Mouse (Mus musculus) T-helper 2 cell (primary cell): ENCODE measurements around the gene Ifitm5.

Experiments
- in situ Hi-C: fragments of 300-600 bp; cut with MboI, MseI; formaldehyde crosslinking; loops from one replicate; pipeline ENCODE4 v1.15.1; 2025; ENCODE audit warnings: high pct_unique_total_duplicates

The Ifitm5 gene

DNA sequence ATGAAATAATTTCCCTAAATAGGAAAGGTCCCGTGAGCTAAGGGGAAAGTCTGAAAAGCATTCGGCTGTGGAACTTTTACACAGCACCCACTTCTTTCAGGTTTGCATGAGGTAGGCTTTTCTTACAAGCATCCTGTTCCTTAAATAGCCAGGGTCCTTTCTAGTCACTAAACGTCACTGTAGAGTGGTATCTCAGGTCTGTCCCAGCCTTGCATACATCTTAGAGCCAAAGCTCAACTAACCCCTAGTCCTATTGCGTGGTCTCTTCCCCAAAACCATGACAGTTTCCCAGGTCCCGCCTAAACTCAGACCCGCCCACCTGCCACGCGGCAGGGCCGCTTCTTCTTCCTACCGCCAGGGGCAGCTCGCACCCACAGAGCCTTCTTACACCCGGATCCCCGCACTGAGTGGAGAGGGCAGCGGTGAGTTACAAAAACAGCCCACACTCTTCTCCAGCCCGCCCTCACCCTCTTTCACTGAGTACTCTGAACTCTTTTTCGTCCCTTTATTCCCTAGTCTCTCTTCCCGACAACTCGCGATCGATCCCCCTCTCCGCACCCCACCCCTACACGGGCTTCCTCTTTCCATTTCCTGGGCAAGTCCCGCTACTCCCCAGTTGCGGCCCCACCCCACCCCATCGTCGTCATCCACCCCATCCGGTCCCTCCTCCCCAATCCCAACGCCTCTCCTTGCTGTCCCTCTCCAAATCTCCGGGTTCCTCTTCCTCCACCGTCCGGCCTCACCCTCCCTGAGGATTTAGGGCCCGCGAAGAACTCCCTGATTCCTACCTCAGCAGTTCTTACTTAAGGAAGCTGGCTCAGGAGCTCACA is 8.7 kb downstream of the Ifitm5 start, which contains the start of gene Pgghg:
Gene Pgghg (plus strand): TSS at position 170 of the 830 bp plus-strand sequence.
- in situ Hi-C loops = no loop called here

DNA sequence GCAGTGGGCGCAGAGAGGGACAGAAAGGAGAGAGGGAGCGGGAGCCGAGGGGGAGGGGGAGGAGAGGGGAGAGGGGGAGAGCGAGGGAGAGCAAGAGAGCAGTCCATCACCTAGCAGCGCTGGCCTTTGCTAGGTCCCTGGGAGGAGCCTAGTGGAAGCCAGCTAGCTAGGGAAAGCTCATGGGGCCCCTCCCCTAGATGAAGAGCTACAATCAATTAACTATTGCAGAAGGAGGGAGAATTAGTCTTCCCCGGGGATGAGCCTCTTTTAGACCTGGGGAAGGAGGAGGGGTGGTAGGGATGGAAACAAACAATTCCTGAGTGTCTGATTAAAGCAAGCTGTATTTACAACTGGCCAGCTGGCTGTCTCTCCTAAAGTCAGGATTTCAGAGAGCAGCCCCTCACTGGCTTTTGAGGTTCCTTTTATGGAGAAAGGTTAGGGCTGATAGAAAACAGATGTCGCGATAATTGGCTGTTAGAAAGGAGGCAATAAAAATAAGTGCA is 10.4 kb downstream of the Ifitm5 start:
- in situ Hi-C loops = no loop called here

DNA sequence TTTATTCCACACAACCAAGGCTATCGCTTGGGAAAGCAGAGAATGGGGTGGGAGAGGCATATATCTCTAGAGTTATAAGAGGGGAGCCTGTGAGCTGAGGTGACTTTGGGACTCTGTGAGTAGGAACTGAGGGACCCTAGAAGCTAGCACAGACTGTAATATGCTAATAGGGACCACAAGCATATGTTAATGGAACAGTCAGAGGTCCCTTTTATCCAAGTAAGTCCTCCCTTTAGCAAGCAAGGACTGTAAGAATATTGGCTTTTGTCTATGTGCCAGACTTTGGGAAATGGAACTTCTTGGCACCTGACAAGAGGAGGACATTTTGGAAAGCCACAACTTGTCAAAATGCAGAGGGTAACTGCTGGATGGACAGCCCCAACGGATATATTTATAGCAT is 11.2 kb downstream of the Ifitm5 start:
- in situ Hi-C loops = no loop called here

DNA sequence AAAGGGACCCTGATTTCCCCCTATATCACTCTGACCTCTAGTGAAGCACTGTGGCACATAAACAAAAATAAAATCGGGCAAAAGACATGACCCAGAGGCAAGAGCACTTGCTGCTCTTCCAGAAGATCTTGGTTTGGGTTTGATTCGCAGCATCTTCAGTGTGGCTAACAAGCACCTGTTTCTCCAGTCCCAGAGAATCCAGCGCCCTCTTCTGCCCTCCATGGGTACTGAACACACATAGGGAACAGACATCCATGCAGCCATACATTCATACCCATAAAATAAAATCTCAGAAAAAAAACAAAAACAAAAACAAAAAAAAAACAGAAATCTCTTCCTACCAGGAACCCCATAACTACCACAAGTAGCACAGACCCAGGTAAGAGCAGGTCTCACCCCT is 11.7 kb downstream of the Ifitm5 start:
- in situ Hi-C loops = no loop called here

DNA sequence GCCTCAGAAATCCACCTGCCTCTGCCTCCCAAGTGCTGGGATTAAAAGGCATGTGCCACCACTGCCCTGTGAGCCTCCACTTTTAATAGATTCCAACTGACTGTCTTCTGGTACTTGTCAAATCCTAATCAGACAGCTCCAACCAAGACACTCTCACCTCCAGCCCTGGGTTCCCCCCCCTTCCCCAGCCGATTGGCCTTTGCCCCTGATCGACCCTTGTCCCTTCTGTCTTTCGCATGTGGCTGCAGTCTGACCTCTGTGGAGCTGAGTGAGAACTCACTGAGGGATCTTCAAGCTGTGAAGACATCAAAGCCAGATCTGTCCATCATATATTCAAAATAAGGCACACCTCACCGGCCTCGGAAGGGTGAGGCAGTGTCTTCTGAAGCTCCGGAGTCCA is 22.9 kb downstream of the Ifitm5 start:
- in situ Hi-C loops = no loop called here

DNA sequence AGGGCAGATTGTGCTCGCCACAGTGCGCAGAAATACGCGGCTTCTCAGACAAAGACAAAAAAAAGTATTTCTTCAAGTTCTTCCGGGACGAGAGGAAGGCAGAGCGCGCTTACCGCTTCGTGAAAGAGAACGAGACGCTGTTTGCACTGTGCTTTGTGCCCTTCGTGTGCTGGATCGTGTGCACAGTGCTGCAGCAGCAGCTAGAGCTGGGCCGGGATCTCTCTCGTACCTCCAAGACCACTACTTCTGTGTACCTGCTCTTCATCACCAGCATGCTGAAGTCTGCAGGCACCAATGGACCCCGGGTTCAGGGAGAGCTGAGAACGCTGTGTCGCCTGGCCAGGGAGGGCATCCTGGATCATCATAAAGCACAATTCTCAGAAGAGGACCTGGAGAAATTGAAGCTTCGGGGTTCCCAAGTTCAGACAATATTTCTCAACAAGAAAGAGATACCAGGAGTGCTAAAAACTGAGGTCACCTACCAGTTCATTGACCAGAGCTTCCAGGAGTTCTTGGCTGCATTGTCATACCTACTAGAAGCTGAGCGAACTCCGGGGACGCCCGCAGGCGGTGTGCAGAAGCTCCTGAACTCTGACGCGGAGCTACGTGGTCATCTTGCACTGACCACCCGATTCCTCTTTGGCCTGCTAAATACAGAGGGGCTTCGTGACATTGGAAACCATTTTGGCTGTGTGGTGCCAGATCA is 26.9 kb downstream of the Ifitm5 start:
- in situ Hi-C loops = no loop called here

DNA sequence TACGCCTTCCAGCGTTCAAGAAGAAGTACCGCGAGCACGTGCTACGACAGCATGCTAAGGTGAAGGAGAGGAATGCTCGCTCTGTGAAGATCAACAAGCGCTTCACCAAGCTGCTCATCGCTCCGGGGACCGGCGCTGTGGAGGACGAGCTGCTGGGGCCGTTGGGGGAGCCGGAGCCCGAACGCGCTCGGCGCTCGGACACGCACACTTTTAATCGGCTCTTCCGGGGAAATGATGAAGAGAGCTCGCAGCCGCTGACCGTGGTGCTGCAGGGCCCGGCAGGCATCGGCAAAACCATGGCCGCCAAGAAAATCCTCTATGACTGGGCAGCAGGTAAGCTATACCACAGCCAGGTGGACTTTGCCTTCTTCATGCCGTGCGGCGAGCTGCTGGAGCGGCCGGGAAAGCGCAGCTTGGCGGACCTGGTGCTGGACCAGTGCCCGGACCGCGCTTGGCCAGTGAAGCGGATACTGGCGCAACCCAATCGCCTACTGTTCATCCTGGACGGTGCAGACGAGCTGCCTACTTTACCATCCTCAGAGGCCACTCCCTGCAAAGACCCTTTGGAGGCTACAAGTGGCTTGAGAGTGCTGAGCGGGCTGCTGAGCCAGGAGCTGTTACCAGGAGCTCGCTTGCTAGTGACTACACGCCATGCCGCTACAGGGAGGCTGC is 27.6 kb downstream of the Ifitm5 start:
- in situ Hi-C loops = no loop called here

DNA sequence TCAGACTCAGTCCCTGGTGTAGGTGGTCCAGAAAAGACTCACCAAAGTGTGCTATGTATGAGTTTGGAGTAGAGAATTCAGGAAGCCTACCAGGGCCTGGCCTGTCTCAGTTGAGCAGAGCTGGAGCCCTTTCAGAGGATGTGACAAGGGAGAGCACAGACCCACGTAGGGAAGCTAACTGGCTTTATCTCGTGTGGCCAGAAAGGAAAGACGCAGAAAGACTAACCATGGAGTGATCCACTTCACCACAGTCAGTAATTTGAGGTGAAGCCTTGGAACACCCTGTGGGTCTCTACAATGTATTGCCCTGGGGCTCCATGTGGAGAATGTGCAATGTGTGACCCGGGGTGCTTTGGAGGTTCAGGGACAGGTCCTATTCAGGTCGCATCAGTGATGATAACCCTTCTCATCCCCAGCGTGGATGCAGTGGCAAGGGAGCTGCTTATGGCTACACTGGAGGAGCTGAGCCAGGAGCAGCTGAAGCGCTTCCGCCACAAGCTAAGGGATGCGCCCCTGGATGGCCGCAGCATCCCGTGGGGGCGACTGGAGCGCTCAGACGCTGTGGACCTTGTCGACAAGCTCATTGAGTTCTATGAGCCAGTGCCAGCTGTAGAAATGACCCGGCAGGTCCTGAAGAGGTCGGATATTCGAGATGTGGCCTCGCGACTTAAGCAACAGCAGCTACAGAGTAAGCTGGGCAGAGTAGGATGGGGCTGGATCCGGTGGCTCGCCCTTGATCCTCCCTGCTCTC is 28.7 kb downstream of the Ifitm5 start:
- in situ Hi-C loops = no loop called here

DNA sequence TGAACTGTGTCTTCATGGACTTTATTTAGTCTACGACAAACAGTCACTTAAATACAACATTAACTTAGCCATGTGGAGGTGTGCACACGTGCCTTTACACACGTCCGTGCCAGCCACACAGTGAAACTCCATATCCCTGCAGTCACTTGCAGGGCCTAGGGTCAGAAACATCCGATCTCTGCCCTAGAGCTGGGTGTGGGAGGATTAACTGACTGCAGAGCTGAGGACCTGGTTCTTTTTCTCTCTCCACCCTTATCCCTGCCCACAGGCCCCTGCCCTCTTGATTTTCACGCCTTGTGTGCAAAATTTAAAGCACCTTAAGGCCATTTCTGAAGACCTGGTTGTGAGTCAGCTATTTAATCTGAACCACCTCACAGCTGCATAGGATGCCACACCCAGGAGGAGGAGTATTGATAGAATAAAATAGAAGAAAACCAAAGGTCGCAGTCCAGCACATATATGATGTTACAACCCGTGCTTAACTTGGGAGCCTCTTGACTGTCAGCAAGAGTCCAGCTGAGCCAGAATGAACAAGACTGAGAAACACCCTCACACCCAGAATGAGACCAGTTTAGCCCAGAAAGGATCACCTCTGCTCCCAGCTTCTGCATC is 29.6 kb downstream of the Ifitm5 start, which contains the start of gene Nlrp6:
Gene Nlrp6 (plus strand): TSS at position 485 of the 612 bp plus-strand sequence.
- in situ Hi-C loops = no loop called here

DNA sequence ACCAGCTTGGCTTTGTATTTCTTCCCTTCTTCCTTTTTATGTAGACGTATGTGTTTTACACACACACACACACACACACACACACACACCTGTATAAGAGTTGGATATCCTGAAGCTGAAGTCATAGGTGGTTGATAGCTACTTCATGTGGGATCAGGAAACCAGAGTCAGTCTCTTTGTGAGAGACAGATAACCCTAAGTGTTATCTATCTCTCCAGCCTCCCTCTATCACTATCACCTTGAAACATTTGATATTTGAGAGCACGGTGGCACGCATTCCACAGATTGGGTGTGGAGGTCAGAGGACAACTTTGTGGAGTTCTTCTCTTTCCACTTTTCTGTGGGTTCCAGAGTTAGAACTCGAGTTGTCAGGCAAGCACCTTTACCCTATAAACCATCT is 30.2 kb downstream of the Ifitm5 start:
- in situ Hi-C loops = no loop called here

DNA sequence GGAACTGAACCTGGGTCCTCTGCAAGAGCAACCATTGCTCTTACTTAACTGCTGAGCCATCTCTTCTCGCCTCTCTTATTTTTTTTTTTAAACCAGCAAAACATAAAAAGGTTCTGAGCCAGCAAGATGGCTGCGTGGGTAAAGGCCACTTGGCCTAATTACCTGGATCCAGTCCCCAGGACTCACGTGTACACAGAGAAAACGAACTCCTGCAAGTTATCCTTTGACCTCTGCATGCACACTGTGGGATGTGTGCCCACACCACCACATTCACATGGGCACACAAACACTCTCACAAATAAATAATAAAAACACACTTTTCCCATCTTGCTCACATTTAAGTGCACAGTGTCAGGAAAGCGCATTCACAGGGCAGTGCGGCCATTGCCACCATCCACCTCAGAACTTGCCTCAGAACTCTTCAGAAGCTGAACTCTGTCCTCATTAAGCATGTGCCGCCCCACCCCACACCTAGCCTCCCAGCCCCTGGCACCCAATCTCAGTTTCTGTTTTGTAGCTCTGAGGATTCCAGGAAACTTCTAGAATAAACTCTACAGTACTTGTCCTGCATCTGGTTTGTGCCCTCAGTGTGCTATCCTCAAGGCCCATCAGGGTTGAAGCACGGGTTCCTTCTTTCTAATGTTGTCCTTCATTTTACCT is 35.9 kb downstream of the Ifitm5 start:
- in situ Hi-C loops = no loop called here

DNA sequence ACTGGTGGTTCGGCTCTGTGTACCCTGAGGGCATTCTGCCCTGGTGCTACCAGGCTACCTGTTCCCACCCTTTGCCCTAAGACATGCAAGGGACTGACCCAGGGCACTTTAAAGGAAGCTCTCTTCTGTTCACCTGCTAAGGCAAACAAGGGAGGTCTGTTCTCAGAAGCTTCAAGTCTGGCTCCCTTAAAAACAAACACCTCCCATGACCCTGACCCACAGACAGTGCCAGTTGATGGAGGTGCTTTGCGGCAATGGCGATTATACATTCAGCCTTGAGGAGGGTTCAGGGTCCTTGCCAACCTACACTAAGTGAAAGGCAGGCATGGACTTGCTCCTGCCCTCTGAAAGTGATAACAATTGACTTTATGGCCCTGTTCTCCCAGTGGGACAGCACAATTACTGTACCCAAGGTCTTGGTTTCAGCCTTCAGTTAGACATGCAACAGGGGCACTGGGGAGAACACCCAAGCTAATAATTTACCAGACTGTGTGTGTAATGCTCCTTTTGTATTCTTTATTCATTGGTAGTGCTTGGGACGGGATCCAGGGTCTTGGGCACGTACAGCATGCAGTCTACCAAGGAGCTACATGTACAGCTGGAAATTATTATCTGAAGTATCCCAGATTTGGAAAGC is 37.1 kb downstream of the Ifitm5 start:
- in situ Hi-C loops = no loop called here

DNA sequence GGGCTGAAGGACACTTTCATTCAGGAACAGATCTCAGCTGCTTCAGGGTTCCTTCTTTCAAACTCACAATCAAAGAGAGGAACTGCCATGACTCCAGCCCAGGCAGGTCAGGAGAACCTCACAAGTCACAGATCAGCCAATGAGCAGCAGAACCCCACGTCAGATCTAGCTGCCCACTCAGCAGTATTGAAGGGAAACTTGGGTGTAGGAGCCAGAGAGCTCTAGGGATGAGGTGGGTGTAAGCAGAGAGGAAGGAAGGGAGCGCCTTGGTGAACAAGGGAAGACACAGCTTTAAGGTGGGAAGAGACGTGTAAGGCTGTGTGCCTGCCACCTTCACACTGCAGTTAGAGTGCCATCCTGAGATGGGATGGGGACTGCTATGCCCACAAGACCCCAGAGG is 37.8 kb downstream of the Ifitm5 start:
- in situ Hi-C loops = no loop called here

DNA sequence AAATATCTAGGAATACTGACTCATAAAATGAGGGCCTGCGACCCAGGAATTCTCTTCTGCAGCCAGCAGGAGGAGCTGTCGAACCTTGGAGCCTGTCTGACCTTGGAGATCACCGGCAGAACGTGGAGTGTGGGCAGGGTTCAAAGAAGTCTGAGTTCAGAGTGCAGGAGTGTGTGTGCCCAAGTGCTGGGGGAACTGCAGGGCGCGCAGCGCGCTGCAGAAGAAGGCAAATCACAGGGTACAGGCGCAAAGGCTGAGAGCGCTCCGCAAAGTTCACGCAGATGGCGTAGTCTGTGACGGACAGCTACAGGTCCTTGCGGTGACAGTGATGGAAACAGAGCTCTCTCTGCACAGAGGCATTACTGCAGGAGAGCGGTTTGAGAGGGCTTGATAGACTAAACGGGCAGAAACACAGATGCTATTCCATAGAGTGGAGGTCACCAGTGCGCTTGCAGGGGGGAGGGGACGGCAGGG is 41.4 kb downstream of the Ifitm5 start:
- in situ Hi-C loops = loop anchor here (5.0 to 10.0 kb wide), 2 partner anchors 144 to 266 kb away; partner anchors contain the start of gene Rnh1

DNA sequence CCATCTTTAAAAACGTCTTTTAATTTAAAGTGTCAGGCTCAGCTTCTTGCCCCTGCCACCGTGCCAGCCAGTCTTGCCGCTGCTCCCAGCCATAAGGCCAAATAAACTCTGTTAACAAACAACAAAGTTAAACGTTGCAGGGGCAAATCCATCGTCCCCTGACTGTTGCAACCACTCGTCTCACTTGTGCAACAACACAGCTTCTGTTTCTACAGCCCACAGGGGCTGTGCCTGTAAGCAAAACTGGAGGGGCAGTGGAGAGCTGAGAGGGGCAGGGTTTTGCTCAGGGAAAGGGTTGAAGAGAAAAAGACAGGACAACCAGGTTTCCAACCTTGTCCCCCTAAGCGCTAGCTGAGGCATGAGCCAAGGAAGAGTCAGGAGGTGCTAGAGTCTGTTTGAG is 41.9 kb downstream of the Ifitm5 start:
- in situ Hi-C loops = loop anchor here (5.0 to 10.0 kb wide), 2 partner anchors 144 to 267 kb away; partner anchors contain the start of gene Rnh1

DNA sequence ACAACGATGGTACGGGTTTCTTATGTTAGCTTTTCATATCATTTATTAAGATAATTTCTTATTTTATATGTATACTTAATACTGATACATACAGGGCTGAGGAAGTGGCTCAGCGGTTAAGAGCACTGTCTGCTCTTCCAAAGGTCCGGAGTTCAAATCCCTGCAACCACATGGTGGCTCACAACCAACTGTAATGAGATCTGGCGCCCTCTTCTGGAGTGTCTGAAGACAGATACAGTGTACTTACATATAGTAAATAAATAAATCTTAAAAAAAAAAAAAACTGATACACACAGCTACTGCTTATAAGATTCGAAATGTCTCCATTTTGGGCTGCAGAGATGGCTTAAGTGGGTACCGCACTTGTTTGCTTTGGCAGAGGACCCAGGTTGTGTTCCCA is 42.4 kb downstream of the Ifitm5 start:
- in situ Hi-C loops = loop anchor here (5.0 to 10.0 kb wide), 2 partner anchors 145 to 267 kb away; partner anchors contain the start of gene Rnh1

DNA sequence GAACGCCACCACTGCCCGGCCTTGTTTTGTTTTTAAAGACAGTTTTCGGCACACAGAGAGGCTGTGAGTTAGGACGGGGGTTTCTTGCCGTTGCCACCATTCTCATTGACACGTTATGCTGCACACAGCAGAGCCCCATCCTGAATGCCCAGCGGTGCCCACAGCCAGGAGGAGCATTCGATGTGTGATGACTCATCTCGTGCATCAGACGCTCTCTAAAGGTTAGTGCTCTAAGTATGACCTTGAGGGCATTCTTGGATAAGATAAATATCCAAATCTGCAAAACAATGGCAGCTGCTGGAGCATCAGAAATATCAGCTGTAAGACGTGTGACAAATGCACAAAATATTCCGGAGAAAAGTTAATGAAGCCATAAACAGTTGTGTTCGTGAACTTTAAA is 43.0 kb downstream of the Ifitm5 start:
- in situ Hi-C loops = loop anchor here (5.0 to 10.0 kb wide), 2 partner anchors 145 to 268 kb away; partner anchors contain the start of gene Rnh1

DNA sequence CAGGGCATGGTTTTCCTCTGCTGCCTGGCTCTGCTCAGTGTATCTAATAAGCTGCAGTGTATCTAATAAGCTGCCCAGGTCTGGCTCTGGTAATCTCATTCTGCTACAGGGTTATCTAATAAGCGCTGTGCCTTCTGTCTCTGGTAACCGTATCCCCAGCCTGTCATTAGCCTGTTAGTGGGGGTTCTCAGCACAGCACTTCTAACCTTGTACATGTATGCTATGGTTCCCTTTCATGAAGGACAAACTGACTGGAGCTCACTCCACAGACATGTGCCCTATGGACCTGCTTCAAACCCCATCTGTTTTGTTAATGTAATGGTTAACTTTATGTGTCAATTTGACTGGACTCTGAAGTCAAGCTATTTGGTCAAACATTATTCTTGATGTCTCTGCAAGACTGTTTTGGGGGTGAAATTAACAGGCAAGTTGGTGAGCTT is 44.4 kb downstream of the Ifitm5 start:
- in situ Hi-C loops = loop anchor here (5.0 to 10.0 kb wide), 2 partner anchors 147 to 269 kb away; partner anchors contain the start of gene Rnh1

DNA sequence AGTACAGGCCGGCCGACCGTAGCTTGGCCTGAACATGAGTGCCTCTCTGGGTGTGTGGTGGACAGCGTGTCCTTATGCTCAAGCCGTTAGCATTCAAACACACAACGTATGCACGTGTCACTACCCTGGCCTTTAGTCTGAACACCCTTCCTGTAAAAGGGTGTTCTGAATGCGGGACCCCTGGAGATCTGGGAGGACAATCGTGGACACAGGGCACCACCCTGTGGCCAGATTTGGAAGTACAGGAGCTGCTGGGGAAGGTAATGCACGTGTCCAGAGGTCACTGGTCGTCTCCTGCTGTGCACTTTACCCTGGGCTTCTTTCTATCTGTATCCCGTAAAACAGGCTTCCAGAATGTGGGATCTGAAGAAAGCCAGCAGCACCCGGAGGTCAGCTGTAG is 46.9 kb downstream of the Ifitm5 start:
- in situ Hi-C loops = loop anchor here (5.0 to 10.0 kb wide), 2 partner anchors 61 to 272 kb away; partner anchors contain the start of gene Rnh1
